Mouse (Mus musculus) CH12F3 (cell line): Measurements from ENCODE around the gene Tceal1.

Experiments
- in situ Hi-C: fragments of 300-500 bp; cut with MboI; formaldehyde crosslinking; loops from 2 replicates; pipeline ENCODE4 v1.14.3; 2020; ENCODE audit warnings: low sequenced_read_pairs

The Tceal1 gene

DNA sequence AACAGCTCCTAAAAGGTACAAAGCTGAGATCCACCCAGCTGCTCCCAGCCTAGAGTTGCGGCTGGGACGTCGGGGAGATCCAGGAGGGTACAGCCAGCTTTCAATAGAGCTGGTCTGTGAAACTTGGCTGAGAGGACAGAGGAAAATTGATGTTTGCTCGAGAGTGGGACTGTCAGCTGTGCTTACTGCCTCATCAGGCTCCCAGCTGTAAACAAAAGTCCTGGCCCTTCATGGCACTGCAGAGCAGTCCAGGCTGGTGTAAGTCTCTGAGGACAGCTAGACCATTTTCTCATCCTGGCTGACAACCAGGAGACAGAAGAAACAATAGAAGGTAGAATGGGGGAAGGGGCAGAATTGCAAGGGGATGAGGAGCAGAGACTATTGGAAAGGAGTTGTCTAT, 41.5 kb downstream of the Tceal1 start:
- in situ Hi-C loops: no loop called here

DNA sequence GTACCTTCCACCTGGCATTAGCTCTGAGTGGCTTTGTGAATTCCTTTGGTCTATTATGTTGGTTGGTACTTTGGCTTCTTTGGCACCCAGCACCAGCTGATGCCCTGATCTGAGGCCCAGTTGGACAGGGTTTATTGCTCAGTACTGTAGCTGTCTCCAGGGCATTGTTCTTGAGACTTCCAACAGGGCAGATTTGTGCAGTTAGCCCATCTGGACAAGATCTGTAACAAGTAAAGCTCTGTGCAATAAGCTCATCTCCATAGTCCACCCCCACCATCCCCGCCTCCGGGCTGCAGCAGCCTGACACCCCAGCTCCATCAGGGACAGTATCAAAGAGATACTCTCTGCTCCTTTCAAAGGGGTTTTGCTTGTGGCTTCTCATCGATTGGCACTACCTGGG, 47.7 kb downstream of the Tceal1 start:
- in situ Hi-C loops: no loop called here
